Mouse (Mus musculus) intestine, embryonic 14.5 days (tissue): ENCODE measurements around the gene Myh14. TPM values are rescaled to one million over a fixed set of nuclear protein-coding genes. Genes with fewer than 3 reads are reported as not detected.

Experiments
- ATAC-seq: fragments of 200-750 bp; cut with Nextera tagmentation; replicated peaks from 2 replicates; pipeline ENCODE4 v1.8.0; 2017; ENCODE audit warnings: low read depth, moderate number of reproducible peaks, moderate TSS enrichment, moderate library complexity; ENCODE audit not compliant: low FRiP score, low TSS enrichment
- DNase-seq: peaks from one replicate; pipeline ENCODE4 v3.0.0-alpha.2; 2018; ENCODE audit warnings: low spot score
- H3K27ac ChIP-seq: fragments of 300-500 bp; sonication (generic); 2 replicates; pipeline ENCODE4 v1.5.1; 2014; ENCODE audit warnings: low read depth, mild to moderate bottlenecking, control low read depth
- H3K27me3 ChIP-seq: fragments of 300-500 bp; sonication (generic); replicated peaks from 2 replicates; pipeline ENCODE4 v1.6.1; 2014; ENCODE audit warnings: low read length, control low read depth; ENCODE audit not compliant: control insufficient read depth, insufficient read depth
- H3K36me3 ChIP-seq: fragments of 300-500 bp; sonication (generic); 2 replicates; pipeline ENCODE4 v1.6.1; 2014; ENCODE audit warnings: low read length, control low read depth; ENCODE audit not compliant: control insufficient read depth, insufficient read depth
- H3K4me1 ChIP-seq: fragments of 300-500 bp; sonication (generic); replicated peaks from 2 replicates; pipeline ENCODE4 v1.6.1; 2014; ENCODE audit warnings: low read length, control low read depth, mixed read lengths; ENCODE audit not compliant: control insufficient read depth, insufficient read depth
- H3K4me2 ChIP-seq: fragments of 300-500 bp; sonication (generic); 2 replicates; pipeline ENCODE4 v1.6.1; 2014; ENCODE audit warnings: low read length
- H3K4me3 ChIP-seq: fragments of 300-500 bp; sonication (generic); 2 replicates; pipeline ENCODE4 v1.5.1; 2014; ENCODE audit warnings: low read depth, low read length, control low read depth, mixed read lengths
- H3K9ac ChIP-seq: fragments of 300-500 bp; sonication (generic); 2 replicates; pipeline ENCODE4 v1.6.1; 2014; ENCODE audit warnings: mild to moderate bottlenecking, low read length
- H3K9me3 ChIP-seq: fragments of 300-500 bp; sonication (generic); 2 replicates; pipeline ENCODE4 v1.6.1; 2016; ENCODE audit warnings: low read length, control low read depth; ENCODE audit not compliant: control insufficient read depth
- WGBS: fragments of 180-500 bp; shearing (Covaris S2); extraction: QIAGEN DNeasy Blood & Tissue Kit; methylation state at CpG from one replicate; pipeline ENCODE4 v1.1.7; 2014; 5-methylcytosine and 5-hydroxymethylcytosine counted together
- polyA plus RNA-seq: library from polyadenylated mRNA; unstranded; fragments of >200 nt; fragmentation: Nextera tagmentation; extraction: Ambion mirVana; gene quantifications from 2 replicates; pipeline ENCODE4 v1.2.1, GENCODE M21; 2014

Gene Myh14
- polyA plus RNA-seq, 1 experiment from 2014 or later = 33.4 TPM

DNA sequence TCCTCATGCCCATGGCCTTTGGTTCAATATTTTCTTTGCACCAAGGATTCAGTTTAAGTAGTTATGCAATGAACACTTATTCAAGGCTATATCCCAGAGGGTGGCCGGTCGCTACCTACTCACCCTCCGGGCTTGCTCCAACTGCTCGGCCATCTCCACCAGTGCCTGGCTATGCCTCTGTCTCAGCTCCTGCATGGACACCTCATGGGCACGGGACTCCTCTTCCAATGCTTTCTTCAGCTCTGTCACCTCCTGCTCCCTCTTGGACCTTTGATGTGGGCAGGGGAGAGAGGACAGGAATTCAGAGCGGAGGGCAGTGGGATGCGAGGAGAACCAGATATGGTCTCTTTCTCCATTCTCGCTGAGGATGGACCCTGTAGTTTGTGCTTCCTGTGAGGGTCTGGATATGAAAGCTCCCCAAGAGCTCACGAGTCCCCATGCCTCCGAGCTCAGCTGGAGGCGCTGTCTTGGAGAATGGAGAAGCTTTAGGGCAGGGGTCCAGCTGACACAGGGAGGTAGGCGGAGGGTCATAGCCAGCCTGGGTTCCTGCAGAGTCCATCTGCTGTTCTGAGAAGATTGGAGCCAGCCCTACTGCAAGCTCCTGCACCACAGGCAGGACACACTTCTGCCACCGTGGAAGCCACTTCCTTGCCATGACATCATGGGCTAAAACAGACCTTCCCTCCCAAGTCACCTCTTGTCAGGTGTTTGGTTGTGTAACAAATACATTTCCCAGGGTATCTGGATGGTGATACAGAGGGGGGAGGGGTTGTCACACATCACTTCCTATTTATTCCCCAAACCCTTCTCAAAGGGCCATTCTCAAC lies 45.2 kb downstream of the Myh14 start:
- Histone ChIP-seq H3K4me2 (no peak overlapping the region), H3K9ac (no peak overlapping the region), H3K27ac (no peak overlapping the region), H3K9me3 (no peaks in the 10 kb centered on the region), H3K36me3 (no peaks in the 10 kb centered on the region), H3K27me3 (no peaks in the 10 kb centered on the region), H3K4me1 (no peaks in the 10 kb centered on the region), H3K4me3 (no peak overlapping the region)
- WGBS = 86% methylated on average over 13 of the region's 13 CpGs
- no peak for DNase-seq
- ATAC-seq = no peak

DNA sequence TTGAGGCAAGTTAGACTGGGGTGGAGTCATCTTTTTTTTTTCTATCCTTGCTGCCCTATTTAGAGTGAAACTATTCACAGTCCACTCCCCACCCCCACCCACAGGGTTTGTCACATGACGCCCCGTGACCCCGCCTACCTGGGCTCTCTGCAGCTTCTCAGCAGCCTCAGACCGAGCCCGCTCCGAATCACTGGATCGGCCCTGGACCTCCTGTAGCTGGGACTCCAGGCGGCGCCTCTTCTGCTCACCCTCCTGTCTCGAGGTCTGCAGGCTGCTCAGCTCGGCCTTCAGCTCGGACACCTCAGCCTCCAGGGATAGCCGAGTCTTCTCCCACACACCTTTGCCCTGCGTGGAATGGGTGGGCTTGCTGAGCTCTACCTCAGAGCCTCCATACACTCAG lies 45.8 kb downstream of the Myh14 start:
- H3K27ac ChIP-seq = no peak overlapping the region
- no peaks in the 10 kb centered on the region for H3K4me1 ChIP-seq
- 72% methylated on average over 14 of the region's 14 CpGs for WGBS
- ATAC-seq = no peak
- no peak overlapping the region for H3K4me3 ChIP-seq
- no peak overlapping the region for H3K4me2 ChIP-seq
- H3K27me3 ChIP-seq = no peaks in the 10 kb centered on the region
- DNase-seq = no peak
- no peaks in the 10 kb centered on the region for H3K36me3 ChIP-seq
- H3K9ac ChIP-seq = no peak overlapping the region
- peaks cover 4% of the 10 kb centered on the region; the same call in 1 of the 2 replicates for H3K9me3 ChIP-seq

DNA sequence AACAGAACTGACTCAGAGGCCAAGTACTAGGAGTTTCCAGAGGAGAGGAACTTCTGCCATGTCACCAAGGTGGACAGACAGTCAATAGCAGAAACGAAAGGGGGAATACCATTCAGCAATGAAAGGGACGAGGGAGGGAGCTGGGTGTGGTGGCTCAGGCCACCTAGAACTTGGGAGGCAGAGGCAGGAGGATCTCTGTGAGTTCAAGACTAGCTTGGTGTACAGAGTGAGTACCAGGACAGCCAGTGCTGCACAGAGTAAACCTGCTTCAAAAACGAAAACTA lies 46.2 kb downstream of the Myh14 start:
- no peaks in the 10 kb centered on the region for H3K4me1 ChIP-seq
- peaks cover 4% of the 10 kb centered on the region; the same call in 1 of the 2 replicates for H3K9me3 ChIP-seq
- no peaks in the 10 kb centered on the region for H3K27me3 ChIP-seq
- H3K36me3 ChIP-seq = no peaks in the 10 kb centered on the region
- H3K9ac ChIP-seq = no peak overlapping the region
- DNase-seq (no peak), ATAC-seq (no peak)
- H3K4me3 ChIP-seq = no peak overlapping the region
- H3K27ac ChIP-seq = no peak overlapping the region
- H3K4me2 ChIP-seq = no peak overlapping the region
- 77% methylated on average over 3 of the region's 3 CpGs for WGBS

DNA sequence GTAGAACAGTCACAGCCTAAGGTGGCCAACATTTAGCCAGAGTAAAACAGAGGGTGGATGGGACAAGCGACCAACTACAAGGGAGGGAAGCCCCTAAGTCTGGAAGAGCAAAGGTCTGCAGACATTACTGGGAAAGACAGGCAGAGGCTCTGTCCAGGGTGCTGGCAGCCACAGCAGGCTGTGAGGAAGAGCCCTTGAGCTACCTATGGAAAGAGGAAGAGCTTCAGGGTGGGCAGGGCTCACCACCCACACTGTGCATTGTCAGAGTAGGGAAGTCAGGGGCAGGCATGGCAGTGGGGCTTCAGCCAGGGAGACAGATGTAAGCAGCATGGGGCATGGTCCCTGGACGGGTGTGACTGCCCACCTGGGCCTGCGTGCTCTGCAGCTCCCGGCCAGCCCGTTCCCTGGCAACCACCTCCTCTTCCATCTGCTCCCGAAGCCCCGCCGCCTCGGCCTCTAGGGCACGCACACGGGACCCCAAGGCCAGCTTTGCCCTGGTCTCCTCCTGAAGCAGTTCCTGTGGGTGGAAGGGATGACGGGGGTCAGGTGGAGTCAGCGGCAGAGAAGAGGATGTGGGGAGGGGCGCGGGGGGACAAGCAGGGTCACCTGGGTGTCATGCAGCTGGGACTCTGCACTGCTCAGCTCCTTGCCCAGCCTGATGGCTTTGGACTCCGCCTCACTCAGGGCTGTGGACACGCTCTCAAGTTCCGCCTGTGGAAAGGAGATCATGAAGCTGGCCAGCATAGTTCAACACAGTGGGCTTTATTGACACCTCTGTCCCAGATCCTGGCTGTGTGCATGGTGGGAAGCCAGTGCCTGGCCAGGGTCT lies 46.7 kb downstream of the Myh14 start:
- H3K4me3 ChIP-seq = no peak overlapping the region
- H3K27ac ChIP-seq = no peak overlapping the region
- no peaks in the 10 kb centered on the region for H3K27me3 ChIP-seq
- H3K36me3 ChIP-seq = no peaks in the 10 kb centered on the region
- DNase-seq (no peak), ATAC-seq (no peak)
- no peaks in the 10 kb centered on the region for H3K4me1 ChIP-seq
- WGBS = 34% methylated on average over 18 of the region's 18 CpGs
- H3K9me3 ChIP-seq = peaks cover 4% of the 10 kb centered on the region; the same call in 1 of the 2 replicates
- no peak overlapping the region for H3K9ac ChIP-seq
- H3K4me2 ChIP-seq = no peak overlapping the region

GRCm38 (mm10) chr7:44617059-44617458 lies 53.6 kb downstream of the Myh14 start:
- Histone ChIP-seq H3K27me3 (peaks cover 22% of the 10 kb centered on the region), H3K9ac (no peak overlapping the region), H3K4me2 (no peak overlapping the region), H3K4me1 (no peaks in the 10 kb centered on the region), H3K4me3 (no peak overlapping the region), H3K27ac (no peak overlapping the region), H3K9me3 (peaks cover 4% of the 10 kb centered on the region; the same call in 1 of the 2 replicates), H3K36me3 (no peaks in the 10 kb centered on the region)
- DNase-seq (no peak), ATAC-seq (no peak)
- WGBS = 72% methylated on average over 3 of the region's 3 CpGs

- no peaks in the 10 kb centered on the region for H3K36me3 ChIP-seq
- no peaks in the 10 kb centered on the region for H3K4me1 ChIP-seq
- 77% methylated on average over 14 of the region's 14 CpGs for WGBS
- peaks cover 22% of the 10 kb centered on the region for H3K27me3 ChIP-seq
- peaks cover 4% of the 10 kb centered on the region; the same call in 1 of the 2 replicates for H3K9me3 ChIP-seq
- DNase-seq (no peak), ATAC-seq (no peak)
- no peak overlapping the region for H3K9ac ChIP-seq
- no peak overlapping the region for H3K27ac ChIP-seq
- no peak overlapping the region for H3K4me3 ChIP-seq
- H3K4me2 ChIP-seq = no peak overlapping the region
Measured at GRCm38 (mm10) chr7:44615987-44616386, 54.7 kb downstream of the Myh14 start.

DNA sequence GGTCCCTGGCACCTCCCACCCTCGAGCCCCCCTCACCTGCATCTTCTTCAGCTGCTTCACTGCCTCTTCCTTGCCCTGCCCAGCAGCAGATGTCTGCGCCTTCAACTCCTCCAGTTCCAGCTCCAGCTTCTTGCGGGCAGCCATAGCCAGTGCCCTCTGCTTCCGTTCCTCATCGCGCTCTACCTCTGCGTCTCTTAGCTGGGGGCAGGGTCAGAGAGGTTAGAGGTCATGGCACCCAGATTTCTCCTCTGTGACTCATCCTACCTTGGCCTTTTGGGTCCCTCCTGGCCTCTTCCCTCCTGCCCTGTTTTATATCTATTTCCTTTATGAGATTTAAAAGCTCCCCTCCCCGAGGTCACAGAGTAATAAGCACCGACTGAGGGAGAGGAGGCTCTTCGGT lies 55.3 kb downstream of the Myh14 start:
- Histone ChIP-seq H3K9ac (no peak overlapping the region), H3K27ac (no peak overlapping the region), H3K9me3 (peaks cover 4% of the 10 kb centered on the region; the same call in 1 of the 2 replicates), H3K4me1 (no peaks in the 10 kb centered on the region), H3K4me2 (no peak overlapping the region), H3K27me3 (peaks cover 22% of the 10 kb centered on the region), H3K4me3 (no peak overlapping the region), H3K36me3 (no peaks in the 10 kb centered on the region)
- DNase-seq (no peak), ATAC-seq (no peak)
- 7% methylated on average over 10 of the region's 10 CpGs for WGBS

DNA sequence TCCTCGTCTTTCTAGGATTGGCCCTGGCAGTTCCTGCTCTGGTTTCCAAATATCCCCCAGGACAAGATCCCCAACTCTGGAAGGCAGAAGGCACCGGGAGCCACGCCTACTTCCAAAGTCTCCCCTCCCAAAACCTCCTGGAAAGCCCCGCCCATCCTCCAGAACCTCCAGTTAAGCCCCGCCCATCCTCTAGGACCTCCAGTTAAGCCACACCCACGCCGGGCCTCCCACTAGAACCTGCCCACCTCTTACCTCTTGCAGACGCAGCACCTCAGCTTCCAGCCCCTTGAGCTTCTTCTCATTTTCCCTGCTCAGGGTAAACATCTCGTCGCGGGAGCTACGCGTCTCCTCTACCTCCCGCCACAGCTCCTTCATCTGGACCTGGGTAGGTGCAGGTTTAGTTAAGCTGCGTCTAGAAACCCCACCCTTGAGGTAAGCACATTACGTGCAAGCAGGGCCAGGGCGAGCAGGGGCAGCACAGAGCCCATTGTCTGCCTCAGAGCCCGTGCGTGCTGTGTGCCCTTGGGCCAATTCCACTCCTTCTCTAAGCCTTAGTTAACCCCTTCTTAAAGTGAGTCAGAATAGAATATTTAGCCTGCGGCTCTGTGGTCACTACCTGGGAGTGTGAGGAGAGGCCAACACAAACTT lies 56.5 kb downstream of the Myh14 start:
- 7% methylated on average over 20 of the region's 20 CpGs for WGBS
- DNase-seq (no peak), ATAC-seq (no peak)
- Histone ChIP-seq H3K4me1 (no peaks in the 10 kb centered on the region), H3K9me3 (no peaks in the 10 kb centered on the region), H3K4me3 (no peak overlapping the region), H3K9ac (no peak overlapping the region), H3K27me3 (peaks cover 22% of the 10 kb centered on the region), H3K27ac (no peak overlapping the region), H3K36me3 (no peaks in the 10 kb centered on the region), H3K4me2 (no peak overlapping the region)
